Comparison of ENCODE assay signal across 8 mouse cellular contexts in genomic region chr4:36950790-36951149, GRCm38 (mm10). TPM values are rescaled to one million over a fixed set of nuclear protein-coding genes. Genes with fewer than 3 reads are reported as not detected.
DNase-seq lines count a peak whose midpoint lies in the region; ATAC-seq and TF ChIP-seq lines count a peak whose summit lies in the region.

No protein-coding gene starts in this region.

- no peak for TF ChIP-seq POLR2A in olfactory bulb, adult 2 months (IDR thresholded peaks at IDR 0.05; ENCODE audit: insufficient read depth, low read depth, low read length)

- H3K4me3 ChIP-seq in lung, postnatal 0 days (ENCODE audit: low read depth, low read length), result peak overlapping the region; percentile 25; the same call in 1 of the 2 replicates
- peak overlapping the region; percentile 67 for H3K4me3 ChIP-seq in forebrain, postnatal 0 days (ENCODE audit: low read depth, low read length)
- peak overlapping the region; percentile 50 for H3K4me3 ChIP-seq in olfactory bulb, adult 2 months (ENCODE audit: insufficient read depth, low read depth, low read length)

- H3K36me3 ChIP-seq in lung, postnatal 0 days (ENCODE audit: insufficient read depth, low read length), result no peaks in the 10 kb centered on the region
- H3K36me3 ChIP-seq in forebrain, postnatal 0 days (ENCODE audit: insufficient read depth), result no peaks in the 10 kb centered on the region

- H3K4me1 ChIP-seq in lung, postnatal 0 days (ENCODE audit: insufficient read depth, low read depth, low read length), result no peaks in the 10 kb centered on the region
- H3K4me1 ChIP-seq in forebrain, postnatal 0 days (ENCODE audit: insufficient read depth), result peaks cover 8% of the 10 kb centered on the region; the same call in 1 of the 2 replicates
- H3K4me1 ChIP-seq in olfactory bulb, adult 2 months (ENCODE audit: control insufficient read depth, insufficient read depth, low read length), result peaks cover 17% of the 10 kb centered on the region

- DNase-seq in lung, postnatal 0 days (ENCODE audit: low spot score), result no peak
- DNase-seq in lung, postnatal 36 days, result no peak
- no peak for DNase-seq in forebrain, postnatal 0 days
- DNase-seq in left cerebral cortex, postnatal 4 days, result peak; percentile 5
- DNase-seq in urinary bladder, postnatal 14 days (ENCODE audit: low spot score), result no peak
- no peak for DNase-seq in thymus, postnatal 36 days
- DNase-seq in kidney, postnatal 4 days, result no peak

- H3K9ac ChIP-seq in lung, postnatal 0 days (replicated peaks; ENCODE audit: low read depth), result no peak overlapping the region
- peak overlapping the region; percentile 66 for H3K9ac ChIP-seq in forebrain, postnatal 0 days

- TF ChIP-seq EP300 in lung, postnatal 0 days (IDR thresholded peaks at IDR 0.05), result no peak

- 3% methylated on average over 11 of the region's 11 CpGs for WGBS in lung, postnatal 0 days
- WGBS in forebrain, postnatal 0 days, result 2% methylated on average over 11 of the region's 11 CpGs
- under 1% methylated on average over 11 of the region's 11 CpGs for WGBS in olfactory bulb, adult 2 months

- peaks cover 34% of the 10 kb centered on the region for H3K27me3 ChIP-seq in lung, postnatal 0 days (replicated peaks; ENCODE audit: insufficient read depth, low read length)
- H3K27me3 ChIP-seq in forebrain, postnatal 0 days (ENCODE audit: insufficient read depth, low read length), result peaks cover 10% of the 10 kb centered on the region

- H3K4me2 ChIP-seq in lung, postnatal 0 days (replicated peaks; ENCODE audit: low read depth, low read length), result peak overlapping the region; percentile 44
- H3K4me2 ChIP-seq in forebrain, postnatal 0 days (ENCODE audit: low read depth), result peak overlapping the region; percentile 91

- no peaks in the 10 kb centered on the region for H3K9me3 ChIP-seq in lung, postnatal 0 days (ENCODE audit: low read length)
- no peaks in the 10 kb centered on the region for H3K9me3 ChIP-seq in forebrain, postnatal 0 days (ENCODE audit: low read length)

- intact Hi-C loops in left cerebral cortex, postnatal 4 days (cut with DNase I), result no loop called here

- no peak for ATAC-seq in lung, postnatal 0 days
- ATAC-seq in forebrain, postnatal 0 days, result peak; percentile 49

- no peak for TF ChIP-seq CTCF in lung, postnatal 0 days (IDR thresholded peaks at IDR 0.05)
- no peak for TF ChIP-seq CTCF in forebrain, postnatal 0 days (IDR thresholded peaks at IDR 0.05; ENCODE audit: low read depth)
- no peak for TF ChIP-seq CTCF in olfactory bulb, adult 2 months (IDR thresholded peaks at IDR 0.05; ENCODE audit: insufficient read depth, low read depth, low read length)

- no peak overlapping the region for H3K27ac ChIP-seq in lung, postnatal 0 days (ENCODE audit: low read length)
- 0 out of 2 replicates have a peak overlapping the region, but pooled peaks have one; percentile 5 for H3K27ac ChIP-seq in forebrain, postnatal 0 days (ENCODE audit: low read depth, low read length)
- H3K27ac ChIP-seq in olfactory bulb, adult 2 months (ENCODE audit: insufficient read depth, low read depth, low read length), result no peak overlapping the region

RNA-seq across cellular contexts. Expression of gene Lingo2, which starts 0.8 kb away (rescaled TPM):
- 0.05 TPM in 1 of 2 replicates, not detected in the other for polyA plus RNA-seq in lung, postnatal 0 days (2015; fragmentation: Nextera tagmentation; extraction: Ambion mirVana)
- 29.8 and 43.2 TPM in 2 replicates for total RNA-seq in forebrain, postnatal 0 days (2014; rRNA removed)
- polyA plus RNA-seq in forebrain, postnatal 0 days (2015; fragmentation: Nextera tagmentation; extraction: Ambion mirVana), result 18.7 and 43.8 TPM in 2 replicates
- 10 to 100 TPM; 66.0 to 68.2 TPM for total RNA-seq in left cerebral cortex, postnatal 4 days (2021)
- polyA plus RNA-seq in olfactory bulb, adult 2 months (2012; ENCODE audit: insufficient read depth, insufficient read length, low replicate concordance, missing spikeins), result not detected in 2 replicates

Comparison
In these comparisons a context has a peak if more than half of its experiments do, and no peak if none do; other contexts are left out.
1. RNA of gene Lingo2, which starts 0.8 kb away (polyA plus RNA-seq): 18.7 to 43.8 TPM in forebrain, postnatal 0 days; 0.05 TPM in lung, postnatal 0 days and not detected in olfactory bulb, adult 2 months; every median in the first group is over 10 times any median in the second.
2. Peak in every context shown above with its lines, with median percentiles within 50 percentile points of each other: H3K4me3 ChIP-seq.